Mouse (Mus musculus) hindbrain, postnatal 0 days (tissue): ENCODE data around the gene Lin52. TPM values are rescaled to one million over a fixed set of nuclear protein-coding genes. Genes with fewer than 3 reads are reported as not detected.

Source experiments
- ATAC-seq: fragments of 200-750 bp; cut with Nextera tagmentation; 2 replicates; pipeline ENCODE4 v1.8.0; 2017; ENCODE audit warnings: mild to moderate bottlenecking, moderate TSS enrichment, moderate library complexity
- DNase-seq: peaks from one replicate; pipeline ENCODE4 v3.0.0-alpha.2; 2015; ENCODE audit warnings: low spot score
- H3K27ac ChIP-seq: fragments of 300-500 bp; sonication (generic); 2 replicates; pipeline ENCODE4 v1.5.1; 2014; ENCODE audit warnings: mild to moderate bottlenecking
- H3K27me3 ChIP-seq: fragments of 300-500 bp; sonication (generic); 2 replicates; pipeline ENCODE4 v1.6.1; 2014; ENCODE audit warnings: low read length, mixed read lengths; ENCODE audit not compliant: insufficient read depth
- H3K36me3 ChIP-seq: fragments of 300-500 bp; sonication (generic); 2 replicates; pipeline ENCODE4 v1.6.1; 2014; ENCODE audit warnings: low read length, mixed read lengths; ENCODE audit not compliant: insufficient read depth
- H3K4me1 ChIP-seq: fragments of 300-500 bp; sonication (generic); 2 replicates; pipeline ENCODE4 v1.6.1; 2014; ENCODE audit warnings: antibody characterized with exemption, low read length, mixed read lengths; ENCODE audit not compliant: insufficient read depth
- H3K4me2 ChIP-seq: fragments of 300-500 bp; sonication (generic); 2 replicates; pipeline ENCODE4 v1.6.1; 2014; ENCODE audit warnings: low read depth, mild to moderate bottlenecking, low read length, moderate library complexity, mixed read lengths
- H3K4me3 ChIP-seq: fragments of 300-500 bp; sonication (generic); 2 replicates; pipeline ENCODE4 v1.5.1; 2014; ENCODE audit warnings: low read length
- H3K9ac ChIP-seq: fragments of 300-500 bp; sonication (generic); replicated peaks from 2 replicates; pipeline ENCODE4 v1.6.1; 2014; ENCODE audit warnings: mild to moderate bottlenecking, low read length, moderate library complexity, mixed read lengths
- H3K9me3 ChIP-seq: fragments of 300-500 bp; sonication (generic); 2 replicates; pipeline ENCODE4 v1.6.1; 2016; ENCODE audit warnings: low read length, mixed read lengths
- CTCF ChIP-seq: IDR thresholded peaks from 2 replicates; pipeline ENCODE4 v1.5.1; 2016; ENCODE audit warnings: antibody characterized with exemption, control low read depth, low read depth
- WGBS: fragments of 180-500 bp; shearing (Covaris S2); extraction: QIAGEN DNeasy Blood & Tissue Kit; methylation state at CpG from one replicate; pipeline ENCODE4 v1.1.7; 2014; 5-methylcytosine and 5-hydroxymethylcytosine counted together
- polyA plus RNA-seq: library from polyadenylated mRNA; unstranded; fragments of >200 nt; fragmentation: Nextera tagmentation; extraction: Ambion mirVana; gene quantifications from 2 replicates; pipeline ENCODE4 v1.2.1, GENCODE M21; 2015
- total RNA-seq: library from RNA; depleted of rRNA; stranded (reverse); fragments of >200 nt; gene quantifications from 2 replicates; pipeline ENCODE4 v1.2.3, GENCODE M21; 2014; rRNA removed

The Lin52 gene
- total and polyA plus RNA-seq, 2 experiments from 2014 or later: 20.4 to 23.1 TPM

GRCm38 (mm10) chr12:84589825-84590761, 138.9 kb downstream of the Lin52 start:
- peak; percentile 96 for DNase-seq
- Histone ChIP-seq H3K27me3 (no peaks in the 10 kb centered on the region), H3K4me2 (peak overlapping the region; percentile 93), H3K4me3 (peak overlapping the region; percentile 46), H3K27ac (peak overlapping the region; percentile 1; the same call in 1 of the 2 replicates), H3K9ac (peak overlapping the region; percentile 40), H3K4me1 (no peaks in the 10 kb centered on the region), H3K36me3 (no peaks in the 10 kb centered on the region), H3K9me3 (no peaks in the 10 kb centered on the region)
- peak; percentile 100 for TF ChIP-seq CTCF
- ATAC-seq: peak; percentile 83
- WGBS: 1% methylated on average over 54 of the region's 54 CpGs

Other genes with a start within 250 kb of the Lin52 start
- gene Elmsan1, start 232.5 kb upstream of the Lin52 start, total RNA-seq: 9.3 and 11.5 TPM in 2 replicates
- 2.7 and 3.0 TPM in 2 replicates for gene Elmsan1, start 232.5 kb upstream of the Lin52 start, polyA plus RNA-seq
- 10.2 and 13.4 TPM in 2 replicates for gene Ptgr2, start 166.2 kb upstream of the Lin52 start, total RNA-seq
- 20.3 and 22.7 TPM in 2 replicates for gene Ptgr2, start 166.2 kb upstream of the Lin52 start, polyA plus RNA-seq
- 30.9 and 55.9 TPM in 2 replicates for gene Zfp410, start 134.6 kb upstream of the Lin52 start, total RNA-seq
- gene Zfp410, start 134.6 kb upstream of the Lin52 start, polyA plus RNA-seq: 50.0 and 53.8 TPM in 2 replicates
- gene Coq6, start 89.8 kb upstream of the Lin52 start, total RNA-seq: 67.9 and 80.2 TPM in 2 replicates
- gene Coq6, start 89.8 kb upstream of the Lin52 start, polyA plus RNA-seq: 39.7 and 40.8 TPM in 2 replicates
- 7.1 and 9.7 TPM in 2 replicates for gene Fam161b, start 89.6 kb upstream of the Lin52 start, total RNA-seq
- gene Fam161b, start 89.6 kb upstream of the Lin52 start, polyA plus RNA-seq: 9.8 and 10.2 TPM in 2 replicates
- gene Entpd5, start 42.4 kb upstream of the Lin52 start, total RNA-seq: 15.6 and 20.8 TPM in 2 replicates
- 13.2 and 13.4 TPM in 2 replicates for gene Entpd5, start 42.4 kb upstream of the Lin52 start, polyA plus RNA-seq
- gene Bbof1, start 42.4 kb upstream of the Lin52 start, total RNA-seq: 2.2 and 2.4 TPM in 2 replicates
- gene Bbof1, start 42.4 kb upstream of the Lin52 start, polyA plus RNA-seq: 2.1 and 2.3 TPM in 2 replicates
- gene Rnf113a2, start 34.2 kb upstream of the Lin52 start, total RNA-seq: 3.2 and 7.4 TPM in 2 replicates
- gene Rnf113a2, start 34.2 kb upstream of the Lin52 start, polyA plus RNA-seq: 20.1 and 21.3 TPM in 2 replicates
- gene Aldh6a1, start 418 bp upstream of the Lin52 start, total RNA-seq: 37.5 and 47.2 TPM in 2 replicates
- gene Aldh6a1, start 418 bp upstream of the Lin52 start, polyA plus RNA-seq: 46.5 and 52.1 TPM in 2 replicates
- 2.5 and 4.0 TPM in 2 replicates for gene Vsx2, start 118.3 kb downstream of the Lin52 start, total RNA-seq
- gene Vsx2, start 118.3 kb downstream of the Lin52 start, polyA plus RNA-seq: 1.8 and 2.4 TPM in 2 replicates
- 7.5 and 12.3 TPM in 2 replicates for gene Abcd4, start 166.0 kb downstream of the Lin52 start, total RNA-seq
- 9.2 and 10.9 TPM in 2 replicates for gene Abcd4, start 166.0 kb downstream of the Lin52 start, polyA plus RNA-seq
- not detected in 2 replicates for gene Vrtn, start 189.6 kb downstream of the Lin52 start, total RNA-seq
- gene Vrtn, start 189.6 kb downstream of the Lin52 start, polyA plus RNA-seq: not detected in 2 replicates
- 19.6 and 23.4 TPM in 2 replicates for gene Syndig1l, start 247.4 kb downstream of the Lin52 start, total RNA-seq
- gene Syndig1l, start 247.4 kb downstream of the Lin52 start, polyA plus RNA-seq: 9.9 and 12.2 TPM in 2 replicates